Mouse (Mus musculus) spleen, embryonic (tissue): Measurements from ENCODE around the gene Tmem177.

ENCODE experiments used
- CTCF ChIA-PET: fragments of 350-600 bp; sonication (Branson Sonifier 250); formaldehyde crosslinking; loops from one replicate; lab custom pipeline; 2022; lab: Charles Lee

Tmem177 gene

DNA sequence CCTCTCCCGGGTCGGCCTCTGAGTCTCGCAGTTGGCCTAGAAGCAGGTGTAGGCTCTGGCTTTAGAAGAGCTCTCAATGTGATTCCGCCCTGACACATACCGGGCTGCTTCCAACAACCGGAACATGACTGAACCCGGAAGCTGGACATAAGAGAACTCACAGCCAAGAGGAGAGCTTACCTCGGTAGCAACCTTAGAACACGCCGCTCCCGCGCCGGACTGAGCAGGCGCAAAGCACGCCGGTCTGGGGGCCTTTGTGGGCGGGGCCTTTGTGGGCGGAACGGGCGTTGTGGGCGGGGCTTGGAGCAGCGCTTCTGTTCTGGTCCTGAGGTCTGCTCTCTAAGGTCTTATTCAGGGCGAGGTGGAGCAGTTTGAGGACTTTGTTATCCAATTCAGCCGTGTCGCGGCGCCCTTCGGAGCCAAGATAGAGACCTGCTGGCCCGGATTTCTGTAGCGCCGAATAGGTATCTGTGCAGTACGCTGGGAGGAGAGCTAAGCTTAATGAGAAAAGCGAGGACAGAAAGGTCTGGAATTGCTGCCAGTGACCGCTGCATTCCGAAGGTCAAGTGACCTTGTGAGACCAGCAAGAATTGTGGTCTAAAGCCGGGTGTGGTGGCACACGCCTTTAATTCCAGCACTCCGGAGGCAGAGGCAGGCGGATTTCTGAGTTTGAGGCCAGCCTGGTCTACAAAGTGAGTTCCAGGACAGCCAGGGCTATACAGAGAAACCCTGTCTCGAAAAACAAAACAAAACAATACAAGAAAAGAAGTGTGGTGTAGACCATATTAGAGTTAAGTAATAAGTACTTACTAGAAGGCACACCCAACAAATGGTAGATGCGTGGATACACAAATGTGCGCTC, at the start of gene Tmem177:
Gene Tmem177, minus strand, starts transcription at position 256 of the 862 bp plus-strand sequence.
- CTCF ChIA-PET: no interaction called here

DNA sequence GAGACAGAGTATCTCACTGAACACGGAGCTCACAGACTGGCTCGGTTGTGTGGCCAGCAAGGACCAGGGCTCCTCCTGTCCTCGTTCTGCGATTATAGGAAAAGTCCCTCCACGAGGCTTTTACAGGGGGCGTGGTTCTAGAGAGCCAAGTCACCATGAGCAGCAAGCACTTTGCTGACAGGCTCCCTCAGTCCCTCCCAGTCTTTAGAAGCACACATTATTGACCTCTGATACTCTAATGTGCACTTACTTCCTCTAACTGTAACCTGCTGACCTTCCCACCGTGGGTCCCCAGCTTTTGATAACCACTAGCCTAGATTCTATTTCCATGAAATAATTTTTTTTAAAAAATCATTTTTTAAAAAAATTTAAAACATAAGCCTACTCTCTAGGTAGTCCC, 46.9 kb upstream of the Tmem177 start:
- CTCF ChIA-PET: no interaction called here

DNA sequence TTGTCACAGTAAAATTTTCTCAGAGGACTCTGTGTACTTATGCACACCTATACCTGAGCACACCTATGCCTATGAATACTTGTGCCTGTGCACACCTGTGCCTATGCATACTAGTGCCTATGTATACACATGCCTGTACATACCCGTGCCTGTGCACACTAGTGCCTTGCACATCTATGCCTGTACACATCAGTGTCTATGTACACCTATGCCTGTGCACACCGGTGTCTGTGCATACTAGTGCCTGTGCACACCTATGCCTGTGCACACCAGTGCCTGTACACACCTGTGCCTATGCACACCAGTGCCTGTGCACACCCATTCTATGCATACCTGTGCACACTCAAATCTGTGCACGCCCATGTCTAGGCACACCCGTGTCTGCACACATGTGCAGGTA, 46.5 kb upstream of the Tmem177 start:
- CTCF ChIA-PET: no interaction called here

DNA sequence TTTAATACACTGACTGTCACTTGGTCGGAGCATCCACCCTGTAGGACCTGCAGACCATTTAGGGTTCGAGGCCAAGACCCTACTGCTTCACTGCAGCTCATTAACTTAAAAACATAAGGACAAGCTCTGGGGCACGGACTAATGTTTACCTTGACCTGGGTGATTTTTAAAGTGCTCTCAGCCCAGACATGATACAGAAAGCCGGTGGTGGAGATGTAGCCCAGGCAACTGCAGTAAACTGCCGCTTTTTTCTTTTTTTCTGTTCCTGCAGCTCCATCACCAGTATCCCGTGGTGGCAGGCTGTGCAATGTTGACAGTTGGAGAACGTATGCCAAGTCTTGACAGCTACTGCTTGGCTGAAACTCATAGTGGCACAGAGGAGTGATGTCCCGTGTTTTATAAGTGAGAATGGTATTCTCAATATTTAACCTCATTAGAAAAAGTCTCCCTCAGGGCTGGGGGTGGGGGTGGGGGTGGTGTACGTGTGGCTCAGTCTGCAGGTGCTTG, 44.8 kb upstream of the Tmem177 start:
- CTCF ChIA-PET: no interaction called here

DNA sequence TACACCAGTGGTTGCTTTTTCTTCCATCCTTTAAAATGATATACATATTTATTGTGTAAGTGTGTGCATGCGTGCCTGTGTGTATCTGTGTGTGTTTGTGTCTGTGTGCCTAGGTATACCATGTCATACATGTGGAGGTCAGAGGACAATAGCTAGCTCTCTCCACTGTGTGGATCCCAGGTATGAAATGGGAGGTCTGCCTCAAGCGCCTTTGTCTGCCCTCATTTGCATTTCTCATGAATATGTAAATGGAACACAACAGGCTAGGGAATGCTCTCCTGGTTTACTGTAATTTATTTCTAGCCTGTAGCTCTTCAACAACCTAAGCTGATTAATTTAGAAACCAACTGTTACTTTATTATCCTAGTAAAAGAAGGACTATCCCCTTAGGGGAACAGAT, 41.7 kb upstream of the Tmem177 start:
- CTCF ChIA-PET: no interaction called here

DNA sequence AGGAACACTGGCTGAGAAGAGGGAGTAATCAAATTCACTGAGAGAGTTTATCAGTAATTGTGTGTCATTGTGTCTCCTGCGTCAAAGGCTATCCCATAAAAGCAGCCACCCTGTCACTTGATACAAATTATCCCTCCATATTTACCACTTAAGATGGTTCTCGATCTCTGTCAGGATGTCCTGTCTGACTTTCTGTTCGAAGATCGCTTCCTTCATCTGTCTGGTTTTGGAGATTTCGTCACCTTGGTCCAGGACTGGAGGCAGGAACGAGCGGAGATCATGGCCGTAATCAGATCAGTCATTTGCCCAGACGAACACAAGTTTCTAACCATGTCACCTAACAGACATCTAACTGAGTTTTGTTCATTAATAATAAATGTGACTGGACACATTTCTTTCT, 40.4 kb upstream of the Tmem177 start:
- CTCF ChIA-PET: no interaction called here

DNA sequence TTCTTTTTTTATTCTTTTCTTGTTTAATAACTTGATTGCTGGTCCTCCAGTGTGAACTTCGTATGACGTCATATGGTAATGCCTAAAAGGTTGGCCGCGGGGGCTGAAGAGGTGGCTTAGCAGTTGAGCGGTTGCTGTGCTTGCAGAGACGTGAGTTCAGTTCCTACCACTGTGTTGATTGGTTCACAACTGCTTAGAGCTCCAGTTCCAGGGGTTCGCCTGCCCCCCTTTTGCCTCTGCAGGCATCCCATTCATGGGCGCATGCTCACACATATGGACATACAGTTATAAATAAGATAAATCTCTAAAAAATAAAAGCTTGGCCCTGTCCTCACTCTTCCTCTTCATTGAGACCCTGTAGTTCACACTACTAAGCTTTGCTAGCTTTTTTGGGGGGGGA, 37.1 kb upstream of the Tmem177 start:
- CTCF ChIA-PET: no interaction called here

DNA sequence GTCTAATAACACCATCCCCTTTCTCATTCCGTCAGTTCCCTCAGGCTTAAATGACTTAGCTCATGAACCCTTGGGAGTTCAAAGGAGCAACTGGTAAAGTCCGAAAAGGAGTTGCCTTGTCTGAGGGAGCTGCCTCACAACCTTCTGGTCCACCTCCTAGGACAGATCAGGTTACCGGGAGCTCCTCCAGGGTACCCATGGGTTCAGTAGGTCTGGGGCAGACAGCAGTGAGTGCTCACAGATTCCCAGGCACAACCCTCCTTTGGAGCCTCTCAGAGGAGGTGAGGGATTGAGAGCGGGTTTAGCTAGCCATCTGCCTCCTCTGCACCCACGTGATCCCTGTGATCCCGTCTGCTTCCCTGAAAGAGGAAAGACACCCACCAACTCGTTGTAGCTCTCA, 23.9 kb upstream of the Tmem177 start:
- CTCF ChIA-PET: no interaction called here

DNA sequence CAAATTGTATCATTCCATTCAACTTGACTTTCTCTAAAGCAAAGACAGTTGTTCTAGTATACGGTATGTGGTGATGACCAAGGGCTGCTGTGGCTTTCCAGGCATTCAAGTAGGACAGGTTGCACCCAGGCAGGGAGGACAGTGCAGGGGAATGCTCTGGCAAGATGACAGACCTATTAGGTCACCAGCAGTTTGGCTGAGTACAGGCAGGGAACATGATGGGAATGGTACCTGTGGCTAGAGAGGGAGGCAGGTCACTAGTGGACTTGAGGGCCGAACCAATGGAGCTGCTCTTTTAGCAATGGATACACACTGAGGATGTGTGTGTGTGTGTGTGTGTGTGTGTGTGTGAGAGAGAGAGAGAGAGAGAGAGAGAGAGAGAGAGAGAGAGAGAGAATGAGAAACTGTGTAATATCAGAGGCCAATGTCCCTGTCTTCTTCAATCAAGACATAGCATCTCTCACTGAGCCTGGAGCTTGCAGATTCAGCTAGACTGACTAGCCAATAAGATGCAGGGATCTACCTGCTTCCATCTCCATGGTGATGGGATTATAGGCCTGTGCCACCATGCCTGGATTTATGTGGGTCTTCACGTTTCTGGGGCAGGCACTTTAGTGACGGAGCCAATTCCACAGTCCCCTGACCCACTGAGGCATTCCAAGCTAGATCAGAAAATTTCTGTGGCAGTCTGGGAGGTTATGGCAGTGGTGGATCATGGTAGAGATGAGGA, 18.6 kb upstream of the Tmem177 start:
- CTCF ChIA-PET: interaction anchor here (0.6 kb wide), 1 partner anchor 456 kb away, joined by 3 read pairs; no protein-coding TSS in a partner anchor

DNA sequence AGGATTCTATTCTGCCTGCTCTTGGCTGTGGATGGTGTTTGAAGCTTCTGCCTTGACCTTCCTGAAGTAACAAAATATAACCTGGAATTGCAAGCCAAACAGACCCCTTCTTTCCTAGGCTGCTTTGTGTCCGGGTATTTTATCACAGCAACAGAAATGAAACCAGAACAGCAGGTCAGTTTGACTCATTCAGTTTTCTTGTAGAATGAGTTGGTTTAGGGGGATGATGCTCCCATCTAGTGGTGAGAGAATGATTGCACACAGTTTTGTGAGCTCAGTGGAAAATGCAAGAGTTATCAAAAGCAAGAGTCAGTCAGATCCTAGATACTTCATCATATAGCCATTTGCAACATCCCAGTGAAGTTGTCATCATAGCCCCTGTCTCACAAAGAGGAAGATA, 16.7 kb upstream of the Tmem177 start:
- CTCF ChIA-PET: no interaction called here

DNA sequence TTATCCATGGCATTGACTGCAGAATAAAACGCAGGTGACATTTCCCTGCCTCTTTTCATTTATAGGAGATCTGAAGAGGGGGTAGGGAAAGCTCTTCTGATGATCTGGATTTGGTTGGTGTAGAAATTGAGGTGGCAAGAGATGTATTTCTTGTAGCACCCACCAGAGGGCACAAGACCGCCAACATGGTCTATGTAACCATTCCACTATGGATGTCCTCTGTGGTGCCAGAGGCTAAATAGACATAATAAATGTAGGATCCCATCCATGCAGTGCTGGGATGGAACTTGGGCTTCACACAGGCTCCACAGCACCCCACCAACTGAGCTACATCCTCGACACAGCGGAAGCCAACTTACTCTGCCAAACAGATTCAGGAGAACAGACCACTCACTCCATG, 6.3 kb upstream of the Tmem177 start:
- CTCF ChIA-PET: interaction anchor here (0.6 kb wide), 1 partner anchor 201 kb away, joined by 3 read pairs; no protein-coding TSS in a partner anchor

DNA sequence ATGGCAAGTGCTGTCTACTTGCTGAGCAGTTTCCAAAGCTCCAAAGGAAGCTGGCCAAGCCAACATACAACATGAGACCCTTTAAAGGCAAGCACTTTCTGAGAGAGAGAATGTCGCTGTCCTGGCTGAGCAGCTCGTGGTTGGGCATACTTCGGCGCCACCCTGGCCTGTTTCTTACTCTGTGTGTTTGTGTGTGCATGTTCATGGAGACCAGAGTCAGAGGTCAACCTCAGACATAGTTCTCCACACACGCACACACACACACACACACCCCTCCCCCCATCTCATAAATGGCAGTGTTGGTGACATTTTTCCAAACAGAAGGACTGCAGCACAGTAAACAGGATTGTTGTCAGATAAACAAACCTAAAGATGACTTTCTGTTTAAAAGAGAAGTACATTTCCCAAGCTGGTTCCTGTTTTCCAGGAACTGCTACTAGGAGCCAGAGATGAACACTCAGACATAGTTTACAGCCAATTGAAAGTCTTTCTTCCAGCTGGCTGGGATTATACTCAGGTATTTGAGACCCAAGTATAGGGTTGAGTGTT, 3.9 kb upstream of the Tmem177 start:
- CTCF ChIA-PET: interaction anchor here (0.6 kb wide), 1 partner anchor 1416 kb away, joined by 3 read pairs; the partner anchor contains the start of gene Insig2

DNA sequence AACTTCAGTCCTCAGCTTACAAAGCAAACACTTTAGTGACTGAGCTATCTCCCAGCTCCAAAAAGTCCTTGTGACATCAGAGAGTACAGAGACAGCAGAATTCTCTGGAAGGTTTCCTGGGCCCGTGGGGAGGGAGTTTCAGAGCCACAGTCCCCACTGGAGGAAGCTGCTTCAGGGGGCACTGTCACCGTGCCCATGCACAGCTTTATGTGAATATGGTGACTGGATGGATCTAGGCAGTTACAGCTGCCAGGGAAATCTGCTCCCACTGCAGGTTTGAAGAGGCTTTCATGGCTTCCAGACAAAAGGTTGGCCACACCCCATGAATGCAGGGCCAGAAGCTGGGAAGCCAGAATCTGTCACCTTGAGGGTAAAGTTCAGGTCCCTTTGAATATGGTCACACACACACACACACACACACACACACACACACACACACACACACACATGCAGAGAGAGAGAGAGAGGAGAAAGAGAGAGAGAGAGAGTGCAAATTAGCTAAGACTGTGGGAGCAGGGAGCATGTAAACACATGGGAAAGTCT, 5.7 kb downstream of the Tmem177 start:
- CTCF ChIA-PET: interaction anchor here (0.7 kb wide), 1 partner anchor 363 kb away, joined by 5 read pairs; no protein-coding TSS in a partner anchor

DNA sequence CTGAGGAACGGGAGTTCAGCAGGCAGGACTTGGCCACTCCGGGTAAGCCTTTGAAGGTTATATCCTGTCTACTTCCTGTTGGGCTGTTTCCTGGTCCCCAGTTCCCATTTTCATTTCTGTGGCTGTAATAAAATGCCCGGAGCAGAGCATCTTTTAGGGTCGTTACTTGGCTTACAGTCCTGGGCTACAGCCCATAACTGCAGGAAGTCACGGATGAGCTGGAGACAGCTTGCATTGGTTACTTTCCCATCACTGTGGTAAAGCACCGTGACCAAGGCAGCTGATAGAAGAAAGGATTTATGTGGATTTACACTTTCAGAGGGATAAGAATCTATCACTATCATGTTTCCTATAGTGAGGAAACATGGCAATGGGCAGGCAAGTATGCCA, 9.8 kb downstream of the Tmem177 start:
- CTCF ChIA-PET: no interaction called here

DNA sequence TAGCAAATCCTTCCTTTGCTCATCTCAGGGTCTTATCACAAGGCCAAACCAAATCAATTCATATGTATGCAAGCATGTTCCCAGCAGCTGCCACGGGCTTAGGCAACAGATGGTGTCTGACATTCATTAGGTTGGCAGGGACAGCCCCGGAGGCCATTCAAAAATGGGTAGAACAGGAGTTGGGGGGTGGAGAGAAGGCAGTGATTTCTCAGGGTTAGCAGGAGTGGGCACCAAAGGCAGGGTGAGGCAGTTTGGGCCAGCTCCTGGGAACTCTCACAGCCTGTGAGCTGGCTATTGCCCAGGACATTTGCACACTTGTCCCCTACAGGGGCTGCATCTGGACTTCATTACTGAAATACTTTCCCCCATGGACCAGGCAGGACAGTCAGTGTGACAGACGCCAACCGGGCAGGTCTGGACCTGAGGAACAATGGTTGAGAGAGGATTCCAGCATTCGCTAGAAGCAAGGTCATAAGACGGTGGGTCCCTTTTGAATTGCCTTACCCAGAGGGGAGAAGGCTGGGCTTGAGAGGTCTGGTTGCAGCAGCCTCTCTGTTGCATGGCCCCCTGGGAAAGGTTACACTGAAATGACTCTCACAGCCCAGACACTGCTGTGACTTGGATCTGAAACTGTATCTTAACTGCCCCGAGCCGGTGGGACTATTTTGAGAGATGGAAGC, 10.3 kb downstream of the Tmem177 start:
- CTCF ChIA-PET: no interaction called here

DNA sequence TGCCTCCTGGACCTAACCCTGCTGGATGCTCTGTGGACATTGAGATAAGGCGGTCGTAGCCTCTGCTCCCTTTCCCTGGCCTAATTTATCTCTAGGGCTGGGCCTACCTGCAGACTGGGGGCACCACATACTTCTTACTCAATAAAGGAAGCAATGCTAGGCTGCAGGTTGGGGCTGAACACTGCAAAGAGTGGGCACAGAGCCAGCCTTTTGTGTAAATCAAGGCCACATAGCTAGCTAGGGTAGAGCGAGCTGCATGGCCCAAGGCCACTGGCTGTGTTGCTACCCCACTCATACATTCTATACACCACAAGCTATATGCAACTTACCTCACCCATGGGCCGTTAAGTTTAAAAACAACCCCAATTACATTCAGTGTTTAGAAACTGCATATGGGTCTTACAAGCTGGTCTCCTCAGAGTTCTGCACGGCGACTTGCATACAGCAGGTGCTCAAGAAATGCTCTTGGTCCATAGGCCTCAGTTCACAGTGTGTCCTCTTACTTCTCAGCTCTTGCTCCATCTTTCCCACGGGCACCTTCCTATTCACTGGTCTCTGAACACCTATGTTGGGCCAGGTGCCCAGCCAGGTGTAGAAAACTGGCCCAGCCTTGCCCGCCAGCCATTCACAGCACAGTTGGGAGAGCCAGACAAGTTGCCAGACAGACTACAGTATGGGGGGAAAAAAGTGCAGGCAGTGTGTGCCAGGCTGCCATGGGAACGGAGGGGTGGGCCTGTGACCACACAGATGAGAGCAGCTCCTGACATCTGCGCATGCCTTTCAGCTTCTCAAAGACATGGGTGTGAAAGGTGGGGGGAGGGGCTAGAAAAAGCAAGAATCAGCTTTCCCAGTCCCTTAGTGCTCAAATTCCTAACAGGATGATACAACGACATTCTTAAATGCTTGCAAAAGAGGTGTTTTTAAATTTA, 13.5 kb downstream of the Tmem177 start:
- CTCF ChIA-PET: no interaction called here

DNA sequence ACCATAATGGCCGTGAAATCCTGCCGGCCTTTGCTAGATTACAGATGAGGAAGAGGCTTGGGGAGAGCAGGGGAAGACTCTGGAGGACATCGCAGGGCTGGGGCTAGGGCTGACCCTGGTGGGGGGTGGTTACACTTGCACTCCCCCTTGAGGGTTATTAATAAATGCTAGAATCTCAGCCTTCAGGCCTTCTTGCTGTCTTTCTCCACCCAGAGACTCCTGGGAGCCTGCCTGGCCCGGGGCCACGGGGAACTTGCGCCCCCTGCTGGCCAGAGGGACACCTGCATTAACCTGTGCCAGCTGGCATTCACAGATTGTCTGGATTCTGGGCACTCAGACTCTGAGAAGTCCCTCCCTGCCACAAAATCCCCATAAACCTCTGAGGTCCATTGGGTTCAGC, 18.1 kb downstream of the Tmem177 start:
- CTCF ChIA-PET: no interaction called here

DNA sequence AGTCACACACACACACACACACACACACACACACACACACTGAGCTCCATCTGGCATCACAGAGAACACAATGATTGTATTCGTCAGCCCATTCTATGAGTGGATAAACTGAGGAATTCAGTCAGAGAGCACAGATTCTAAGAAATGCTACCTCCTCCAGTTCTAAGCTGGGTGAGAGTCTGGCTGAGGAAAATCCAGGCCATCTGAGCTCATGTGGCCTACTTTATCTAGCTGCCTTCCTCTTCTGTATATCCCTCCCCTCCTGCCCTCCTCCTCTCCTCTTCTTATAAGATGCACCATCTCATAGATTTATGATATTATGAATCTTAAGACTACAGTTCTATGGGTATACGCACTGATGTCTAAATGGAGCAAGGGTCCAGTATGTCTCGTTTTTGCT, 19.4 kb downstream of the Tmem177 start:
- CTCF ChIA-PET: no interaction called here

DNA sequence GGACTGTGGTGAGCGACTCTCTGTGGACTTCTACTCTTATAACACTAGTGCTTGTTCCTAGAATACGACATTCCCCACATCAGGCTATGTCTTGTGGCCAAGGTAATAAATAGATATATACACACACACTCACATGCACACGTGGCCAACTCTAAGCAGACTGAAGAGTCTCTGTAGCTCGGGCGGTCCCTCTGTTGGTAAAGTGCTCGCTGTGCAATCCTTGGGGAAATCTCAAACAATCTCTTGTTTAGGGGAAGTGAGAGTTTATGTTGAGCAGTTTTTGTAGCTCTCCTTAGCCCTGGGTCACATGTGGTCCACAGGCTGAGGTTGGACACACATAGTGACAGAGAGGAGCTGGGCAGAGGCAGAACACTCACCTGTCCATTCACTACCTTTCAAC, 20.1 kb downstream of the Tmem177 start:
- CTCF ChIA-PET: no interaction called here

DNA sequence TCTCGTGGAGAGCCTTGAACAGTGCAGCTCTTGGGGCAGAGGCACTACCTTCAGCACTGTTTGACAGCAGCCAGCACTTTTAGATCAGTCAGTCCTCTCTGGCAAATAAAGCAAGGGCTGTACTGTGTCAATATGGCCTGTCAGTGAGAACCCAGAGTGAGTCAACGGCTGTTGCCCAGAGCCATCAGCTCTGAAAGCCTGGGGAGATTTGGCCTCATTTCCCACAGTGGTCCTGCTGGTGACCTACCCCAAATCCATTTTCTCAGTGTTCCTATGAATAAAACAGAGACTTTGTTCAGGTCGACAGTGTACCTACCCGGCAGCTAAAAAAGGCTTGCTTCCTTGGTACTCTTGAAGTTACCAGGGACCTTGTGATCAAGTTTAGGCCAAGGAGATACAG, 21.1 kb downstream of the Tmem177 start:
- CTCF ChIA-PET: no interaction called here
